Mouse (Mus musculus) ES-E14 (cell line): Measurements from ENCODE around the gene Tssk2.

ENCODE experiments used
- HCFC1 ChIP-seq: IDR thresholded peaks from 2 replicates; pipeline ENCODE4 v1.6.1; 2012; ENCODE audit warnings: low read length, inconsistent platforms, borderline replicate concordance; ENCODE audit not compliant: insufficient read depth
- ZC3H11A ChIP-seq: IDR thresholded peaks from 2 replicates; pipeline ENCODE4 v1.6.1; 2012; ENCODE audit warnings: low read depth, mild to moderate bottlenecking, inconsistent platforms, low read length, borderline replicate concordance

DNA sequence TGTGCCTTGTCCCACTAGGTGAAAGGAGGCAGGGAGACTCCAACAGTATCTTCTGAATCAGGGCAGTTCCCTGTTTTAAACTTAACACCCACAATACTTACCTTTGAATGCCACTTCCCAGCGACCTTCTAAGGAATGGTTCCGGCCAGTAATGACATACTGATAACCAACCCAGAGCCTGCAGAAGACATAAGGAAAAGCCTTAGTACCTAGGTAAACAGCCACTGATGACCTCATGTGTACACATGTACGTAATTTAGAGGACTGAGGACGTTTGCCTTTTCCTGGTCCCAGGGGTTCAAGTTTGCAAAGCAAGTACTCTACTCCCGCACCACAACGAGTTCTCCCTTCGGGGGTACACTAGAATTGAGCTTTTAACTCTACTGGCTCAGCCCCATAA, 41.3 kb upstream of the Tssk2 start:
- TF ChIP-seq HCFC1 (no peak), ZC3H11A (no peak)
